Mouse (Mus musculus) intestine, embryonic 14.5 days (tissue): ENCODE measurements around the gene Hoxa1. TPM values are rescaled to one million over a fixed set of nuclear protein-coding genes. Genes with fewer than 3 reads are reported as not detected.
A peak's percentile ranks its signal among the peaks of the same experiment; 100 is the strongest.

Experiments
- ATAC-seq: fragments of 200-750 bp; cut with Nextera tagmentation; replicated peaks from 2 replicates; pipeline ENCODE4 v1.8.0; 2017; ENCODE audit warnings: low read depth, moderate number of reproducible peaks, moderate TSS enrichment, moderate library complexity; ENCODE audit not compliant: low FRiP score, low TSS enrichment
- DNase-seq: peaks from one replicate; pipeline ENCODE4 v3.0.0-alpha.2; 2018; ENCODE audit warnings: low spot score
- H3K27ac ChIP-seq: fragments of 300-500 bp; sonication (generic); 2 replicates; pipeline ENCODE4 v1.5.1; 2014; ENCODE audit warnings: low read depth, mild to moderate bottlenecking, control low read depth
- H3K27me3 ChIP-seq: fragments of 300-500 bp; sonication (generic); replicated peaks from 2 replicates; pipeline ENCODE4 v1.6.1; 2014; ENCODE audit warnings: low read length, control low read depth; ENCODE audit not compliant: control insufficient read depth, insufficient read depth
- H3K36me3 ChIP-seq: fragments of 300-500 bp; sonication (generic); 2 replicates; pipeline ENCODE4 v1.6.1; 2014; ENCODE audit warnings: low read length, control low read depth; ENCODE audit not compliant: control insufficient read depth, insufficient read depth
- H3K4me1 ChIP-seq: fragments of 300-500 bp; sonication (generic); replicated peaks from 2 replicates; pipeline ENCODE4 v1.6.1; 2014; ENCODE audit warnings: low read length, control low read depth, mixed read lengths; ENCODE audit not compliant: control insufficient read depth, insufficient read depth
- H3K4me2 ChIP-seq: fragments of 300-500 bp; sonication (generic); 2 replicates; pipeline ENCODE4 v1.6.1; 2014; ENCODE audit warnings: low read length
- H3K4me3 ChIP-seq: fragments of 300-500 bp; sonication (generic); 2 replicates; pipeline ENCODE4 v1.5.1; 2014; ENCODE audit warnings: low read depth, low read length, control low read depth, mixed read lengths
- H3K9ac ChIP-seq: fragments of 300-500 bp; sonication (generic); 2 replicates; pipeline ENCODE4 v1.6.1; 2014; ENCODE audit warnings: mild to moderate bottlenecking, low read length
- H3K9me3 ChIP-seq: fragments of 300-500 bp; sonication (generic); 2 replicates; pipeline ENCODE4 v1.6.1; 2016; ENCODE audit warnings: low read length, control low read depth; ENCODE audit not compliant: control insufficient read depth
- WGBS: fragments of 180-500 bp; shearing (Covaris S2); extraction: QIAGEN DNeasy Blood & Tissue Kit; methylation state at CpG from one replicate; pipeline ENCODE4 v1.1.7; 2014; 5-methylcytosine and 5-hydroxymethylcytosine counted together
- polyA plus RNA-seq: library from polyadenylated mRNA; unstranded; fragments of >200 nt; fragmentation: Nextera tagmentation; extraction: Ambion mirVana; gene quantifications from 2 replicates; pipeline ENCODE4 v1.2.1, GENCODE M21; 2014

The Hoxa1 gene
- polyA plus RNA-seq, 1 experiment from 2014 or later = 1.4 TPM

GRCm38 (mm10) chr6:52123673-52124072 lies 34.4 kb downstream of the Hoxa1 start:
- no peak overlapping the region for H3K27ac ChIP-seq
- no peak for ATAC-seq
- peaks cover 6% of the 10 kb centered on the region for H3K9me3 ChIP-seq
- no peaks in the 10 kb centered on the region for H3K36me3 ChIP-seq
- no peaks in the 10 kb centered on the region for H3K27me3 ChIP-seq
- peak; percentile 34 for DNase-seq
- H3K9ac ChIP-seq = no peak overlapping the region
- no peak overlapping the region for H3K4me3 ChIP-seq
- WGBS = 83% methylated on average over 4 of the region's 4 CpGs
- peaks cover 7% of the 10 kb centered on the region for H3K4me1 ChIP-seq
- no peak overlapping the region for H3K4me2 ChIP-seq

- peaks cover 11% of the 10 kb centered on the region for H3K4me1 ChIP-seq
- no peak overlapping the region for H3K4me2 ChIP-seq
- no peaks in the 10 kb centered on the region for H3K9me3 ChIP-seq
- ATAC-seq (no peak), DNase-seq (peak; percentile 41)
- no peaks in the 10 kb centered on the region for H3K36me3 ChIP-seq
- no peak overlapping the region for H3K27ac ChIP-seq
- WGBS = 35% methylated on average over 3 of the region's 3 CpGs
- H3K27me3 ChIP-seq = no peaks in the 10 kb centered on the region
- H3K9ac ChIP-seq = no peak overlapping the region
- H3K4me3 ChIP-seq = no peak overlapping the region
These were observed 36.9 kb downstream of the Hoxa1 start for GRCm38 (mm10) chr6:52121173-52121572.

GRCm38 (mm10) chr6:52118903-52119635 lies 39.0 kb downstream of the Hoxa1 start:
- H3K9ac ChIP-seq = no peak overlapping the region
- 13% methylated on average over 6 of the region's 6 CpGs for WGBS
- H3K4me3 ChIP-seq = no peak overlapping the region
- H3K9me3 ChIP-seq = no peaks in the 10 kb centered on the region
- no peak overlapping the region for H3K4me2 ChIP-seq
- H3K27me3 ChIP-seq = no peaks in the 10 kb centered on the region
- DNase-seq (peak; percentile 50), ATAC-seq (no peak)
- no peak overlapping the region for H3K27ac ChIP-seq
- no peaks in the 10 kb centered on the region for H3K36me3 ChIP-seq
- peaks cover 14% of the 10 kb centered on the region for H3K4me1 ChIP-seq

- no peaks in the 10 kb centered on the region for H3K9me3 ChIP-seq
- no peak overlapping the region for H3K9ac ChIP-seq
- 37% methylated on average over 5 of the region's 5 CpGs for WGBS
- H3K27ac ChIP-seq = no peak overlapping the region
- peak; percentile 49 for DNase-seq
- no peak overlapping the region for H3K4me2 ChIP-seq
- no peaks in the 10 kb centered on the region for H3K36me3 ChIP-seq
- no peak for ATAC-seq
- H3K4me3 ChIP-seq = no peak overlapping the region
- H3K27me3 ChIP-seq = no peaks in the 10 kb centered on the region
- H3K4me1 ChIP-seq = peaks cover 18% of the 10 kb centered on the region
These were observed 42.2 kb downstream of the Hoxa1 start for GRCm38 (mm10) chr6:52115899-52116298.

- ATAC-seq = no peak
- 73% methylated on average over 4 of the region's 4 CpGs for WGBS
- H3K4me2 ChIP-seq = no peak overlapping the region
These were observed 46.3 kb downstream of the Hoxa1 start for GRCm38 (mm10) chr6:52111846-52112245.

GRCm38 (mm10) chr6:52107400-52107799 lies 50.7 kb downstream of the Hoxa1 start:
- no peak overlapping the region for H3K4me2 ChIP-seq
- 86% methylated on average over 3 of the region's 3 CpGs for WGBS
- H3K36me3 ChIP-seq = no peaks in the 10 kb centered on the region
- H3K9me3 ChIP-seq = no peaks in the 10 kb centered on the region
- H3K27me3 ChIP-seq = no peaks in the 10 kb centered on the region
- H3K27ac ChIP-seq = no peak overlapping the region
- ATAC-seq (no peak), DNase-seq (peak; percentile 52)
- H3K4me1 ChIP-seq = no peaks in the 10 kb centered on the region; the same call in 1 of the 2 replicates
- H3K4me3 ChIP-seq = no peak overlapping the region
- no peak overlapping the region for H3K9ac ChIP-seq

More at GRCm38 (mm10) chr6:52111846-52112245, 46.3 kb downstream of the Hoxa1 start:
- Histone ChIP-seq H3K9me3 (no peaks in the 10 kb centered on the region), H3K27me3 (no peaks in the 10 kb centered on the region), H3K9ac (no peak overlapping the region), H3K4me1 (peaks cover 7% of the 10 kb centered on the region), H3K36me3 (no peaks in the 10 kb centered on the region), H3K27ac (no peak overlapping the region), H3K4me3 (no peak overlapping the region)
- peak; percentile 38 for DNase-seq

GRCm38 (mm10) chr6:52106716-52107115 lies 51.4 kb downstream of the Hoxa1 start:
- H3K27ac ChIP-seq = no peak overlapping the region
- no peak overlapping the region for H3K9ac ChIP-seq
- no peak for ATAC-seq
- H3K4me2 ChIP-seq = no peak overlapping the region
- H3K9me3 ChIP-seq = no peaks in the 10 kb centered on the region
- 46% methylated on average over 3 of the region's 3 CpGs for WGBS
- no peaks in the 10 kb centered on the region for H3K27me3 ChIP-seq
- H3K4me1 ChIP-seq = no peaks in the 10 kb centered on the region; the same call in 1 of the 2 replicates
- no peak overlapping the region for H3K4me3 ChIP-seq
- H3K36me3 ChIP-seq = no peaks in the 10 kb centered on the region
- peak; percentile 45 for DNase-seq

GRCm38 (mm10) chr6:52106178-52106577 lies 51.9 kb downstream of the Hoxa1 start:
- no peaks in the 10 kb centered on the region for H3K36me3 ChIP-seq
- H3K9me3 ChIP-seq = no peaks in the 10 kb centered on the region
- H3K9ac ChIP-seq = no peak overlapping the region
- ATAC-seq (no peak), DNase-seq (peak; percentile 39)
- H3K4me1 ChIP-seq = no peaks in the 10 kb centered on the region; the same call in 1 of the 2 replicates
- no peak overlapping the region for H3K4me2 ChIP-seq
- no peak overlapping the region for H3K4me3 ChIP-seq
- H3K27ac ChIP-seq = no peak overlapping the region
- no peaks in the 10 kb centered on the region for H3K27me3 ChIP-seq
- WGBS = 28% methylated on average over 3 of the region's 3 CpGs
